Mouse (Mus musculus) frontal cortex, postnatal 10 days (tissue): Measurements from ENCODE around the gene Gin1.
"Not testable (repeated sequence)": the region's sequence is repeated elsewhere in the genome, so short reads cannot be mapped to it uniquely, and the experiment has no call there.

Experiments used
- DNase-seq, 2 experiments: peaks; one replicate each; pipeline ENCODE4 v3.0.0; 2022; ENCODE audit warnings: low spot score in 2 of 2, mixed read lengths in 1 of 2

The Gin1 gene

DNA sequence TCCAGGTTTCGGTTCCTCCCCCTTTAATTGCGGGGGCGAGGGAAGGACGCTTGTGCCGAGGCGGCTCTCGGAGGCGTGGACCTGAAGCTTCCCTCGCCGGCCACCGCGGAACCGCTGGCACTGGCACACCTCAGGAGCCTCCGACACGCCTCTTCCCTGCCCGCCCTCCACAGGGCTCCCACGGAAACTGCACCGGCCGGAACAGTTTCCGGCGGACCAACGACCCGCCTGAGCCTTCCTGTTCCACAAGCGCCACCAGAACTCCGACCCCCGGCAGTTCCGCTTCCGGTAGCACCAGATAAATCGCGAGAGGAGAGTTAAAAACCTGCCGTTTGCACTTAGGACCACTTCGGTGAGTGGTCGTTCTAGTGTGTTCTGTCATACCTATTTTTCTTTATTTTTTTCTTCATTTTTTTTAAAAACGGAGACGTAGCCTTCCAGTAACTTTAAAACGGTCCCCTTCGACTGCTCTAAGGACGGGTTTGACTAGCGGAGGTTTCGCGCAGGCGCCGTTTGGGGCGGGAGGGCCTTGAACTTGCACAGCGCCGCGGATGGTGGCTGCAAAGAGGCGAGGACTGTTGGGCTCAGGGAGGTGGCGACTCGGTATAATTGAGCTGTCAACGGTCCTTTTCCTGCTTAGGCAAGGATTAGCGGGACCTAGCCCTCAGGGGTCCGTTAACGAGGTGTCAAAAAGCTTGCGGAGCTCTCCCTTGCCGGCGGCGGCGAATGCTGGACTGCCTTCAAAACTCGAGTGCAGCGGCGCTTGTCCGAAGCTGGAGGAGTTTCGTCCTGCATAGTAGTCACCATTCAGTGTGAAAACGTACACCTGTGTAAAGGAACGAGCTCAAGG, at the start of gene Gin1, which contains the start of gene Ppip5k2:
Gene Gin1 (plus strand): TSS at position 269 of the 850 bp plus-strand sequence.
Gene Ppip5k2 (minus strand): TSS at position 508 of the 850 bp plus-strand sequence.
- peak; percentile 90 to 92 for DNase-seq

GRCm38 (mm10) chr1:97726730-97727129, 43.2 kb upstream of the Gin1 start:
- no peak for DNase-seq

GRCm38 (mm10) chr1:97729339-97729738, 40.6 kb upstream of the Gin1 start:
- DNase-seq = no peak

GRCm38 (mm10) chr1:97743063-97743462, 26.9 kb upstream of the Gin1 start:
- no peak for DNase-seq

DNA sequence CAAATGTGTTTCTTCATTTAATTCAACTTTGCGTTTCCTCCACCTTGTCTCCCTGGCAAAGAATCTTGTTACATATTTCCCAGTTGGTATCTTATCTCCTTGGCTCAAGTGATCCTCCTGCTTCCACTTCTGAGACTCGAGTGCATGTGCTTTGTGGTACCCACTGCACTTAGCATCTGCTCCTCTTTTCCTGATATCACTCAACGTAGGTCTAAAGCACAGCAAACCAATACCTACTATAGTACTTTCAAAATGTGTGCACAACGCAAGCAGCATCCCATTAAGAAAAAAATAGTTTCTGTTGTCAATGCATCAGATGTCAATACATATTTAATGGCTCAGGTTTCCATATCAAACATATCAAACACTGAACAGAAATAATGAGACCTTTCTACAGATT, 24.3 kb upstream of the Gin1 start:
- DNase-seq = no peak

DNA sequence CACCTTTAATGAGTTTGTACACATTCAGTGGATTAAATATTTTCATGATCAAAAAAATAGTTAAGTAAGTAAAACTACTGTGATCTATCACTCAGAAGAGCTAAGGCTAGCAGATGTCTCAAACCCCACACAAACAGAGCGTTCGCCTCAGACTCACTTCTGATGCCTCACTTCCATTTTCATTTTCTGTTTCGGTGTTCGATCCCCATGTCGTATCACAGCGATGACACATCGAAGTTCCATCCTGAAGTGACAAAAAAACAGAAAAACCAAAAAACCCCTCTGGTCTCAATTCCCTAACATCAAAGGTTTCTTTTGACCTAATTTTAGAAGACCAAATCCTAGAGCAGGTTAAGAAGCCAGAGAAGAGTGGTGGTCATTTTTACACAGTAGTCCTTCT, 23.7 kb upstream of the Gin1 start:
- no peak for DNase-seq

GRCm38 (mm10) chr1:97748163-97748562, 21.8 kb upstream of the Gin1 start:
- no peak for DNase-seq

GRCm38 (mm10) chr1:97753216-97753615, 16.8 kb upstream of the Gin1 start:
- no peak for DNase-seq

- no peak for DNase-seq
Measured at GRCm38 (mm10) chr1:97754392-97754791, 15.6 kb upstream of the Gin1 start.

DNA sequence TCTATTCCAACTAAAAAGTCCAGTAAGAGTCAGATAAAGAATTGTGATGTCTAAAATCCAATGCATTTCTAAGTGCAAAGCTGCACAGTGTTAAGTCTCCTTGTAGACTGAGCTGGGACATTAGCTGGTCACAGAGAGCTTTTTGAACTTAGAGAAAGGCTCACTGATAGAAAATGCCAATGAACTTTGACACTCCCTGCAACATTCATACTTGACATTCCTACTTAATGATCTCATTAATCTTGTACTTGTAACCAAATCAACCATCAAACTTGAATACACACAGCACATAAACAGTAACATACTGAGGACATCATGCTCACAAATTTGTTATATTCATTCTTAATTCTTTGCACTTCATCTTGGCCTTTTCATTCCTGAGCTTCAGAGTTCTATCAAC, 10.1 kb upstream of the Gin1 start:
- no peak for DNase-seq

DNA sequence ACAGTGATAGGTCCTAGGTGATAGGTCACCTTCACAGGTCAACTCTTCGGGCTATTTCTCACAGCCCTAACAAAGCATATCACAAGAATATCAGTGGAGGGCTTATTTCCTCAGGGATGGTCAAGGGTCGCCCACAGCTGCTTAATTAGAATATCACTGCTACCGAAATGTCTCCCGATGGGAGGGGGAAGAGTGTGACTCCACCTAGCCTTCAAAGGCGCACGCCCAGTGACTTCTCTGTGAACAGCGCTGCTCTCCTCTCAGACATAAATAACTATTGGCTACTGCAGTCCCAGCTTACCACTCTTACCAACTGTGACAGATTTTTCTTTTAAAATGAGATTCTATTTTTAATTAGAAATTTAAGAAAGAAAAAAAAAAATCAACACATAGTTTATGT, 9.4 kb upstream of the Gin1 start:
- no peak for DNase-seq

- no peak for DNase-seq
Measured at GRCm38 (mm10) chr1:97761477-97761876, 8.5 kb upstream of the Gin1 start.

GRCm38 (mm10) chr1:97765712-97766111, 4.3 kb upstream of the Gin1 start:
- DNase-seq = not testable (repeated sequence)

GRCm38 (mm10) chr1:97768089-97768488, 1.9 kb upstream of the Gin1 start:
- DNase-seq = no peak

- DNase-seq = no peak
Measured at GRCm38 (mm10) chr1:97768906-97769293, 1.1 kb upstream of the Gin1 start.

DNA sequence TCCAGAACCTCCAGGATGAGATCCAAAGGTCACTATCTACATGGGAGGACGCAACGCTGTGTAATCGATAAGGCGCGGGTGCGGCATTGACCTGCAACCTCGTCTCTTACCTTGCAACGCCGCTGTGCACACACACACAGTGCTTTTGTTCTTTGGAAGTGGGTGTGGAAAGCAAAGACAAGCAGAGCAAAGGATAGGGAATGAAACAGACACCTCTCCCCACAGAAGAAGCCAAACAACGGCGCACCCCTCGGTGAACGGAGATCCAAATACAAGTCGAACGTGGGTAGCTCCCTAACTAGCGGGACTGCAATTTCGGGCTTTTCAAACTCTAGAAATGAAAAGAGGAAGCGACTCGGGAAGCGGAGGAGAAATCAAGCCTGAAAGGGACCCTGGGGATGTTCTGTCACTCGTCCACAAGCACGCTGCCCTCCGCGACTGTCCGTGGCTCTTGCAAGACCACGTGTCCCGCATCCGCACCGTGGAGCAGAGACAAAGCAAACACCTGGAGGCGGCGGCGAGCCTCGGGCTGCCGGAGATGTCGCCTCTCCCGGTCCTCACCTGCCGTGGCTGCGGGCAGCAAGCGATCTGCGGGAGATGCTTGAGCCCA, 573 bp upstream of the Gin1 start:
- peak; percentile 18 to 30 for DNase-seq

DNA sequence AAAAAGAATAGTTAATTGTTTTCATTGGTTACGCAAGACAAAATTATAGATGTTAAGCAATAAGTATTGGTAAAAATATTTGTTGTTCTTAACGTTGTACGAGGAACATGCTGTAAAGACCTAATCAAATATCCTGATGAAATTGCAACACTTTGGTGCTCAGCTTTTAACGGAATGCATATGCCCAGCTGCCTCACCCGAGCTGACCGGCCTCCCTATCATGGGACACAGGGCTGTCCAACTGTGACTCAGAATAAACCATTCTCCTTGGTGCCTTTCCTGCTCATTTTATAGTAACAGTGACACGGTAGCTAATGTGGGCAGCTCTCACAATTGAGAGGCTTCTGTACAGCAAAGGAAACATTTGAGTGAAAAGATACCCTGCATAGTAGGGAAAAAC, 1.1 kb downstream of the Gin1 start:
- DNase-seq = no peak

DNA sequence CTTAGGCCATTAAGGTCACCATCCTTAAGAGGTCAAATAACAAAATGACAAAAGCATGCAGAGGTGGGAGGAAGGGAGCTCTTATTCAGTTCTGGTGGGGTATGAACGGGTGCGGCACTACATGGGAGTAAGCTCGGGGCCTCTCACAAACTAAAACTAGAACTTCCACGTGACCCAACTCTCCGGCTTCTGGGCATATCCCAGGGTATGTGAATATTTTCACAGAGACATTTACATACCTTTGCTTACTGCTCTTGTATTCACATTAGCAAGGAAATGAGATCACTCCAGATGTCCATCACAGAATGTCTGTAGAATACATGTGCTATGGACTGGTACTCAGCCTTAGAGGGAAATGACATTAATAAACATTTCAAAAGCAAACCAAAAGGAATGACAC, 1.8 kb downstream of the Gin1 start:
- no peak for DNase-seq

DNA sequence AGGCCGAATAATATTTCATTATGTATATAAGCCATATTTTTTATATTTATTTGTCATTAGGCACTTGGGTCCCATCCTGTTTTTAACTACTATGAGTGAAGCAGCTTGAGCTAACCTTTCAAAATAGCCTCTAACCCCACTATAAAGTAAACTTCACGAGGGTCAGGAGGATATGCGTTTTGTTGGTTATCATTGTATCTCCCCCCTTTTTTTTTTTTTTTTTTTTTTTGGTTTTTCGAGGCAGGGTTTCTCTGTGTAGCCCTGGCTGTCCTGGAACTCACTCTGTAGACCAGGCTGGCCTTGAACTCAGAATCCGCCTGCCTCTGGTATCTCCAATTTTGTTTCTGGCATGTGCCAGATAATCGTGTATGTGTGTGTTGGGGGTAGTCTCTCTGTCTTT, 3.4 kb downstream of the Gin1 start:
- no peak for DNase-seq

DNA sequence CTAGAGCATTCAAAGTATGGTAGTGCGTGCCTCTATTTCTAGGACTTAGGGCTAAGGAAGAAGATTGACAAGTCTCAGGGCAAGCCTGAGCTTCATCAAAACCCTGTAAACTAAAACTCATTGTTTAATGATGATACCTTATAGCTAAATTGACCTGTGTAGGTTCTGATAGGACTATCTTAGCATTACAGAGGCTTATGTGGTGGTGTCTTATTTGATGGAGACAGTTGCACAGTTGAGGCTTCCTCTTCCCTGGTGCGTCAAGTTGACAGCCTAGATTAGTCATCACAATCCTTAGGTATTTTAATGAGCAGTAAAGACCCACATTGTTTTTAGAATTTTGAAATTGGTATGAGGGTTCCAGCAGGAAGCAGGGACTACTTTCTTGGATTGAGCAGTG, 4.0 kb downstream of the Gin1 start:
- DNase-seq = no peak

DNA sequence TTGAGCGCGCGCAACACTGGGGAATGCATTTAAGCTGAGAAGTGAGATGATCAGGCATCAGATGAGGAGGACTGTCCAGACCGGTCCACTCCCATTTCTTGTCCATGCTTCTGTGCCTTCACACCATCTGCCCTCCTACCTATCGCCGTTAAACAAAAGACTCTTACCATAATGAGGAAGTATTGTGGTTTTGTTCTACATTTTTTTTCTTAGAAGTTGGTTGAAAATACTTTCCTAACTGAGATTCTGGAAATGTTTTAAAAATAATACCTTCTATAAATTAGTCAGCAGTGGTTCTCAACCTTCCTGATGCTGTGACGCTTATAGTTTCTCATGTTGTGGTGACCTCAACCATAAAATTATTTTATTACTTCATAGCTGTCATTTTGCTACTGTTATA, 11.7 kb downstream of the Gin1 start:
- DNase-seq = no peak

DNA sequence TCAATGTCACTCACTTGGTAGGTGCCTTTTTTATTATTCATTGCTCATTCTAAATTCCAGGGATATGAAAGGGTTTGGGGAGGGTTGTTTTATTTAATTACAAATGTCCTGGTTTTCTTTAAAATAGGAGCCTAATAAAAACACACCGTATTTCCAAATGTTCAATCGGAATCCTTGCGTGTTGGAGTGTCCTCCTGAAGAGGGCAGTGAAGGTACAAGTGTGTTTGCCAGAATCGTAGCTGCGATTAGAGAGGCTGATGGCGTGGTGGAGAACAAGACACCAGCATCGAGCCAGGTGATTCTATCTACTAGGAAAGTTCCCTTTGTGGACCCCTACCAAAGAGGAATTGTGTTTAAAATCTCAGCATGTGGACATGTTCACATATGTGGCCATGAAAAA, 15.0 kb downstream of the Gin1 start:
- DNase-seq = no peak

GRCm38 (mm10) chr1:97785685-97786393, 15.9 kb downstream of the Gin1 start:
- DNase-seq = no peak
